Mouse (Mus musculus): Measurements from ENCODE around the gene Gm15293.
"Not testable (repeated sequence)": the region's sequence is repeated elsewhere in the genome, so short reads cannot be mapped to it uniquely, and the experiment has no call there.

Gm15293 gene

DNA sequence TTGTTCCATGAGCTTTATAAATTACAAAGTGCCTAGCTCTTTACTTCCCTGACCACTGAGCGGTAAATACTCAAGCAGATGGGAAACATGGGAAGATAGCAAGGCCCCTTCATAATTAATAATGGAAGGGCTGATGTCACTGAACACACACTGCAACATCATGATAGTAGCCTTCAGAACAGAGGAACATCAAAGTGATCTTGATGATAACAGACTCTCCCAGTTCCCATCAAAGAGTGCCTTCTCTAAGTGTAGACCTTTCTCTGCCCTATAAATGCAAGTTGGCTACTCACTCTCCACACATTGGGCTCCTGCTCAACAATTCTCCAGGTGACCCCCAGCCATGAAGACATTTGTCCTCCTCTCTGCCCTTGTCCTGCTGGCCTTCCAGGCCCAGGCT is at the start of gene Gm15293:
Gm15293 (plus strand) TSS at position 301 of the 400 bp plus-strand sequence.
- in situ Hi-C loops (cut with MboI, MseI): not testable (repeated sequence)

DNA sequence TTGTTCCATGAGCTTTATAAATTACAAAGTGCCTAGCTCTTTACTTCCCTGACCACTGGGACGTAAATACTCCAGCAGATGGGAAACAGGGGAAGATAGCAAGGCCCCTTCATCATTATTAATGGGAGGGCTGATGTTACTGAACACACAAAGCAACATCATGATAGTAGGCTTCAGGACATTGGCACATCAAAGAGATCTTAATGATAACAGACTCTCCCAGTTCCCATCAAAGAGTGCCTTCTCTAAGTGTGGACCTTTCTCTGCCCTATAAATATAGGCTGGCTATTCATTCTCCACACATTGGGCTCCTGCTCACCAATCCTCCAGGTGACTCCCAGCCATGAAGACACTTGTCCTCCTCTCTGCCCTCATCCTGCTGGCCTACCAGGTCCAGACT is 39.4 kb upstream of the Gm15293 start, which contains the start of gene Defa22:
Defa22 (plus strand) TSS at position 301 of the 400 bp plus-strand sequence.
- in situ Hi-C loops (cut with MboI, MseI): loop anchor here (10.0 kb wide), 1 partner anchor 147 kb away; no protein-coding TSS in a partner anchor

DNA sequence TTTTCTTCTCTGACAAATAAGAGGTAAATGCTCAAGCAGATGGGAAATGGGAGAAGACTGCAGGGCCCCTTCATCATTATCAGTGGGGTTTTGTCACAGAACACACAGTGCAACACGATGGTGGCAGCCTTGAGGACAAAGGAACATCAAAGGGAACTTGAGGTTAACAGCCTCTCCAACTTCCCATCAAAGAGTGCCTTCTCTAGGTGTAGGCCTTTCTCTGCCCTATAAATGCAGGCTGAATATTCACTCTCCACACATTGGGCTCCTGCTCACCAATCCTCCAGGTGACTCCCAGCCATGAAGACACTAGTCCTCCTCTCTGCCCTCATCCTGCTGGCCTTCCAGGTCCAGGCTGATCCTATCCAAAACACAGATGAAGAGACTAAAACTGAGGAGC is 10.0 kb upstream of the Gm15293 start, which contains the start of gene Defa31:
Defa31 (plus strand) TSS at position 301 of the 400 bp plus-strand sequence.
- in situ Hi-C loops (cut with MboI, MseI): not testable (repeated sequence)

Measured in T-helper 17 cell (primary cell).